Mouse (Mus musculus): Measurements from ENCODE around the gene Ndst2. TPM values are rescaled to one million over a fixed set of nuclear protein-coding genes. Genes with fewer than 3 reads are reported as not detected.
"Not testable (repeated sequence)": the region's sequence is repeated elsewhere in the genome, so short reads cannot be mapped to it uniquely, and the experiment has no call there.

The Ndst2 gene
- polyA plus RNA-seq, 1 experiment from 2014 or later: 28.3 TPM

- peak overlapping the region; percentile 67 for H3K4me3 ChIP-seq
- 11% methylated on average over 8 of the region's 8 CpGs for WGBS
- peak overlapping the region; percentile 95 for H3K27ac ChIP-seq
- not testable (repeated sequence) for DNase-seq (ENCODE audit: low spot score); H3K27me3 ChIP-seq (ENCODE audit: insufficient read depth, poor library complexity, severe bottlenecking); H3K9me3 ChIP-seq
- H3K4me1 ChIP-seq (replicated peaks): peaks cover 35% of the 10 kb centered on the region
- peaks cover 44% of the 10 kb centered on the region for H3K36me3 ChIP-seq
These were observed 30.9 kb downstream of the Ndst2 start for GRCm38 (mm10) chr14:20703461-20703860.

- WGBS: under 1% methylated on average over 61 of the region's 61 CpGs
- H3K4me1 ChIP-seq (replicated peaks): peaks cover 35% of the 10 kb centered on the region
- H3K27me3 ChIP-seq (ENCODE audit: insufficient read depth, poor library complexity, severe bottlenecking): no peaks in the 10 kb centered on the region
- H3K36me3 ChIP-seq: peaks cover 50% of the 10 kb centered on the region
- peak within 1 kb of the TSS; percentile 67 for H3K4me3 ChIP-seq
- DNase-seq (ENCODE audit: low spot score): peak; percentile 92
- peak within 1 kb of the TSS; percentile 95 for H3K27ac ChIP-seq
- H3K9me3 ChIP-seq: no peaks in the 10 kb centered on the region
These were observed 31.5 kb downstream of the Ndst2 start, which contains the start of gene Chchd1 for GRCm38 (mm10) chr14:20702741-20703381. Chchd1 (plus strand) TSS chr14:20703006.

- Histone ChIP-seq H3K4me1 (replicated peaks) (peaks cover 41% of the 10 kb centered on the region), H3K36me3 (peaks cover 53% of the 10 kb centered on the region), H3K9me3 (no peaks in the 10 kb centered on the region), H3K4me3 (peak overlapping the region; percentile 67), H3K27me3 (ENCODE audit: insufficient read depth, poor library complexity, severe bottlenecking) (no peaks in the 10 kb centered on the region), H3K27ac (peak overlapping the region; percentile 95)
- no peak for DNase-seq (ENCODE audit: low spot score)
- 17% methylated on average over 15 of the region's 15 CpGs for WGBS
These were observed 32.1 kb downstream of the Ndst2 start for GRCm38 (mm10) chr14:20702096-20702740.

- Histone ChIP-seq H3K27ac (no peak overlapping the region), H3K4me1 (replicated peaks) (peaks cover 48% of the 10 kb centered on the region), H3K27me3 (ENCODE audit: insufficient read depth, poor library complexity, severe bottlenecking) (no peaks in the 10 kb centered on the region), H3K4me3 (peak overlapping the region; percentile 67; the same call in 1 of the 2 replicates), H3K36me3 (peaks cover 53% of the 10 kb centered on the region), H3K9me3 (no peaks in the 10 kb centered on the region)
- WGBS: 86% methylated on average over 8 of the region's 8 CpGs
- no peak for DNase-seq (ENCODE audit: low spot score)
These were observed 32.8 kb downstream of the Ndst2 start for GRCm38 (mm10) chr14:20701554-20701953.

- Histone ChIP-seq H3K4me1 (replicated peaks) (peaks cover 60% of the 10 kb centered on the region), H3K9me3 (no peaks in the 10 kb centered on the region), H3K36me3 (peaks cover 47% of the 10 kb centered on the region), H3K27ac (no peak overlapping the region), H3K4me3 (no peak overlapping the region), H3K27me3 (ENCODE audit: insufficient read depth, poor library complexity, severe bottlenecking) (no peaks in the 10 kb centered on the region)
- no peak for DNase-seq (ENCODE audit: low spot score)
- WGBS: 90% methylated on average over 3 of the region's 3 CpGs
These were observed 34.0 kb downstream of the Ndst2 start for GRCm38 (mm10) chr14:20700362-20700761.

GRCm38 (mm10) chr14:20698515-20698914 lies 35.8 kb downstream of the Ndst2 start:
- no peak for DNase-seq (ENCODE audit: low spot score)
- H3K27ac ChIP-seq: no peak overlapping the region
- H3K36me3 ChIP-seq: peaks cover 43% of the 10 kb centered on the region
- no peaks in the 10 kb centered on the region for H3K9me3 ChIP-seq
- H3K4me1 ChIP-seq (replicated peaks): peaks cover 62% of the 10 kb centered on the region
- no peak overlapping the region for H3K4me3 ChIP-seq
- WGBS: 88% methylated on average over 2 of the region's 2 CpGs
- H3K27me3 ChIP-seq (ENCODE audit: insufficient read depth, poor library complexity, severe bottlenecking): no peaks in the 10 kb centered on the region

- Histone ChIP-seq H3K9me3 (no peaks in the 10 kb centered on the region), H3K27me3 (ENCODE audit: insufficient read depth, poor library complexity, severe bottlenecking) (no peaks in the 10 kb centered on the region), H3K4me1 (replicated peaks) (peaks cover 59% of the 10 kb centered on the region), H3K4me3 (peak overlapping the region; percentile 93), H3K36me3 (peaks cover 59% of the 10 kb centered on the region), H3K27ac (no peak overlapping the region)
- 24% methylated on average over 1 of the region's 1 CpGs for WGBS
- DNase-seq (ENCODE audit: low spot score): peak; percentile 27
These were observed 37.4 kb downstream of the Ndst2 start for GRCm38 (mm10) chr14:20696986-20697385.

- no peaks in the 10 kb centered on the region for H3K27me3 ChIP-seq (ENCODE audit: insufficient read depth, poor library complexity, severe bottlenecking)
- H3K4me3 ChIP-seq: peak overlapping the region; percentile 93
- 15% methylated on average over 27 of the region's 27 CpGs for WGBS
- DNase-seq (ENCODE audit: low spot score): no peak
- H3K27ac ChIP-seq: peak overlapping the region; percentile 97
- peaks cover 69% of the 10 kb centered on the region for H3K36me3 ChIP-seq
- H3K4me1 ChIP-seq (replicated peaks): peaks cover 51% of the 10 kb centered on the region
- no peaks in the 10 kb centered on the region for H3K9me3 ChIP-seq
These were observed 38.4 kb downstream of the Ndst2 start for GRCm38 (mm10) chr14:20695761-20696520.

- DNase-seq (ENCODE audit: low spot score): peak; percentile 88
- peak within 1 kb of the TSS; percentile 97 for H3K27ac ChIP-seq
- under 1% methylated on average over 111 of the region's 111 CpGs for WGBS
- peaks cover 71% of the 10 kb centered on the region for H3K36me3 ChIP-seq
- H3K9me3 ChIP-seq: no peaks in the 10 kb centered on the region
- H3K4me3 ChIP-seq: peak within 1 kb of the TSS; percentile 93
- H3K27me3 ChIP-seq (ENCODE audit: insufficient read depth, poor library complexity, severe bottlenecking): no peaks in the 10 kb centered on the region
- peaks cover 45% of the 10 kb centered on the region for H3K4me1 ChIP-seq (replicated peaks)
These were observed 39.2 kb downstream of the Ndst2 start, which contains the start of gene Fut11 for GRCm38 (mm10) chr14:20694884-20695760. Fut11 (plus strand) TSS chr14:20694968.

GRCm38 (mm10) chr14:20694185-20694883 lies 40.0 kb downstream of the Ndst2 start:
- Histone ChIP-seq H3K27me3 (ENCODE audit: insufficient read depth, poor library complexity, severe bottlenecking) (no peaks in the 10 kb centered on the region), H3K4me3 (peak overlapping the region; percentile 93), H3K36me3 (peaks cover 71% of the 10 kb centered on the region), H3K4me1 (replicated peaks) (peaks cover 45% of the 10 kb centered on the region), H3K27ac (peak overlapping the region; percentile 97), H3K9me3 (no peaks in the 10 kb centered on the region)
- DNase-seq (ENCODE audit: low spot score): no peak
- WGBS: 50% methylated on average over 13 of the region's 13 CpGs

GRCm38 (mm10) chr14:20693589-20694101 lies 40.7 kb downstream of the Ndst2 start:
- peak overlapping the region; percentile 93; the same call in 1 of the 2 replicates for H3K4me3 ChIP-seq
- no peaks in the 10 kb centered on the region for H3K9me3 ChIP-seq
- DNase-seq (ENCODE audit: low spot score): no peak
- no peaks in the 10 kb centered on the region for H3K27me3 ChIP-seq (ENCODE audit: insufficient read depth, poor library complexity, severe bottlenecking)
- H3K27ac ChIP-seq: no peak overlapping the region
- H3K4me1 ChIP-seq (replicated peaks): peaks cover 40% of the 10 kb centered on the region
- peaks cover 71% of the 10 kb centered on the region for H3K36me3 ChIP-seq
- WGBS: 94% methylated on average over 10 of the region's 10 CpGs
